Mouse (Mus musculus): Measurements from ENCODE around the gene Mdfic. TPM values are rescaled to one million over a fixed set of nuclear protein-coding genes. Genes with fewer than 3 reads are reported as not detected.

The Mdfic gene
- polyA plus RNA-seq, 1 experiment from 2014 or later = 6.3 TPM

DNA sequence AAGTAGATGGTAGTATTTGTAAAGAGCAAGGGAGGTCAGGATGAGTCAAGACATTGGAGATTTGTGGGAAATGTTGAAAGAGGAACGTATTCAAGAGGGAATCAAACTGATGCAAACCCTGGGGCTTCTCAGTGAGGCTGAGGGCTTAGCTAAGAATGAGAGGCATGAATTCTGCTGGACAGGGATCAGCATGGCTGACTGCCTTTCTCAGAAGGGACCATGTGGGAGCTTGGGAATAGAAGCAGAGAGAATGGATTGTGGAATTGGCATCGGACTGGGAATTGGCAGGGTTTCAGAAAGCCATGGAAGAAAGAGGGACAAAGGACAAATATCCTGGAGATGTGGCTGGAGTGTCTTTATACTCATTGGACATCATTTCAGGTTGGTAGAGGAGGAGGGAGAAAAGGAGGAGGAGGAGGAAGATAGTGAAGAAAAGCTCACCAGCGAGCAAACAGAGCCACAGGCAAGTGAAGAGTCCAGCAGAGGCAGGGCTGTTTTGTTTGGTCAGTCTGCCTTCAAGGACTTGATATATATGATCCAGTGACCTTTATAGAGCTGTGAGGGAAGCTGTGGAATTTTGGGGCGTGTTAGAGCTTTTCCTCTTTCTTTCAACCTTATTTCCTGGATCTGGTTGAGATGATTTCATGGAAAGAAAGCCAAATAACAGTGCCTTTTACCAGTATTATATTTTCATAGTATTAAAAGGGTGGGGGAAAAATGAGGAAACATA, 7.4 kb downstream of the Mdfic start:
- 0 out of 2 replicates have a peak overlapping the region, but pooled peaks have one; percentile 22 for H3K27ac ChIP-seq
- no peak overlapping the region for H3K4me3 ChIP-seq
- no peaks in the 10 kb centered on the region for H3K36me3 ChIP-seq
- no peaks in the 10 kb centered on the region for H3K9me3 ChIP-seq
- 69% methylated on average over 4 of the region's 4 CpGs for WGBS
- H3K27me3 ChIP-seq (ENCODE audit: insufficient read depth, poor library complexity, severe bottlenecking) = no peaks in the 10 kb centered on the region
- no peak for DNase-seq (ENCODE audit: low spot score)
- H3K4me1 ChIP-seq = 0 out of 2 replicates have a peak, but pooled peaks cover 13% of the 10 kb centered on the region

DNA sequence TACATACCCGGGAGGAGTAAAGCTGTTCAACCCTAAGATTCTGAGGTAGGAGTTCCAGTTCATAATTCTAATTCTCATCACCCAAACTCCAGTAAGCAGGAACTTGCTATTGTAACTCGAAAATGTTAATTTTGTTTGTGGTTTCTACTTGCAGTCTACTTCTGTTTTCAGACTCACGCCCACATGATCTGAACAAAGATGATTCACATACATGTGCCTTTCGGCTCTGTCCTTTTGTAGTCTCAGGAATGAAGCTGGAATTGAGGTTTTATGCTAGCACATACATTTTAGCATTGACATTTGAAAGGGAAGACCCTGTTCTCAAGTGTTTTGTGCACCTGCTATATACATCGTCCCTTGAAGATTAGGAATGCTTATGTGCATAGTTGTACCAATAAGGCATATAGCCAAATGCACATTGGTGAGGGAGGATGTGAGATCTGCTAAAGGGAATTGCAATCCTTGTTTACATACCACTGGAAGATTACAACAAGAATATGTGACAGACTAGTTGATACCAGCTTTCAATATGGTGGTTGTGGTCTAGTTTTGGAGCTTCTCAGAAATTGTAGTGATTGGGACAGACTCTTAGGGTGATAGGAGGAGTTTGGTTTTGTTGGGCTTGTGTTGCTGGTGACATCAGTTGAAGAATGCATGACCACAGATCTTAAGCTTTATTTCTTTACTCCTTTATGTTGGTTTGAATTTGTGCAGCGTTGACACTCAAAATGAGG, 8.6 kb downstream of the Mdfic start:
- H3K36me3 ChIP-seq = no peaks in the 10 kb centered on the region
- H3K4me3 ChIP-seq = no peak overlapping the region
- H3K4me1 ChIP-seq = 0 out of 2 replicates have a peak, but pooled peaks cover 10% of the 10 kb centered on the region
- 84% methylated on average over 6 of the region's 6 CpGs for WGBS
- H3K27me3 ChIP-seq (ENCODE audit: insufficient read depth, poor library complexity, severe bottlenecking) = no peaks in the 10 kb centered on the region
- no peak overlapping the region for H3K27ac ChIP-seq
- no peak for DNase-seq (ENCODE audit: low spot score)
- no peaks in the 10 kb centered on the region for H3K9me3 ChIP-seq

DNA sequence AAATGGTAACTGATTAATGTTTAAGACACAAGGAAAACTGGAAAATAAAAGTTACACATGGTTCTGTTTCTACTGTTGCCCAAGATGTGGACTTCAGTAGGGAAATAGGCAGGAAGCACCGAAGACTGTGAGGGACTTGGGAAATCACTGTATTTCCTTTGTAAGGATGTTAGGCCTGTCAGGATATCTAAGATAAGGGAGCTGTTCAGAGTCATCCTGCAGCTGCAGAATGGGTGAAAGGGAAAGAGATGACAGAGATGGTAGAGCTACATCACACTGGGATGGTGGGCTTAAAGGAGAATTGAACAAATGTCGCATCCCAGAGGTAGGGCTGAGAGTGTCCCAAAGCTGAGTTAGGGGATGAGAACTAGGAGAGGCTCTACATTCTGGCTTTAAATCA, 9.8 kb downstream of the Mdfic start:
- Histone ChIP-seq H3K27me3 (ENCODE audit: insufficient read depth, poor library complexity, severe bottlenecking) (no peaks in the 10 kb centered on the region), H3K4me3 (no peak overlapping the region), H3K36me3 (no peaks in the 10 kb centered on the region), H3K4me1 (0 out of 2 replicates have a peak, but pooled peaks cover 10% of the 10 kb centered on the region), H3K9me3 (no peaks in the 10 kb centered on the region), H3K27ac (no peak overlapping the region)
- 67% methylated on average over 2 of the region's 2 CpGs for WGBS
- no peak for DNase-seq (ENCODE audit: low spot score)

GRCm38 (mm10) chr6:15730666-15731065, 10.2 kb downstream of the Mdfic start:
- no peak for DNase-seq (ENCODE audit: low spot score)
- H3K4me1 ChIP-seq = 0 out of 2 replicates have a peak, but pooled peaks cover 10% of the 10 kb centered on the region
- no peaks in the 10 kb centered on the region for H3K36me3 ChIP-seq
- H3K4me3 ChIP-seq = no peak overlapping the region
- WGBS = 80% methylated on average over 4 of the region's 4 CpGs
- H3K27me3 ChIP-seq (ENCODE audit: insufficient read depth, poor library complexity, severe bottlenecking) = no peaks in the 10 kb centered on the region
- H3K9me3 ChIP-seq = no peaks in the 10 kb centered on the region
- H3K27ac ChIP-seq = no peak overlapping the region

DNA sequence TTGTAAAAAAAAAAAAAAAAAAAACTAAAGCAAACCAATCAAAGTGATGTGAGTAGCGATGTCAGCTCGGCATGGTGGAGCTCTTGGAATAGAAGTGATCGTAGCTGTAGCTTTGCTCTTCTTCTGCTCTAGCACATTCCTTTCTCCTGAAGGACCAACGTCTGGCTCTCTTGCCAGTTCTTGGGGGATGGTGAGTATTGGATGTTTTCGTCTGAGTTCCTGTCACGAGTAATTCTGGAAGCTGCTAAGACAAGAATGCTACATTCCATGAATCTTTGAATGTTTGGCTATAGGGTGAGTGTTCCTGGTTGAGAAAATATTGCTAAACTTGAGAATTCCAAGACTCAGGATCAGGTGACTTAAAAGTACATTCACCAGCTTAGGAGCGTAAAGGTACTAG, 11.0 kb downstream of the Mdfic start:
- no peak overlapping the region for H3K4me3 ChIP-seq
- 55% methylated on average over 7 of the region's 7 CpGs for WGBS
- DNase-seq (ENCODE audit: low spot score) = no peak
- H3K27me3 ChIP-seq (ENCODE audit: insufficient read depth, poor library complexity, severe bottlenecking) = no peaks in the 10 kb centered on the region
- H3K9me3 ChIP-seq = no peaks in the 10 kb centered on the region
- H3K27ac ChIP-seq = no peak overlapping the region
- 0 out of 2 replicates have a peak, but pooled peaks cover 10% of the 10 kb centered on the region for H3K4me1 ChIP-seq
- H3K36me3 ChIP-seq = no peaks in the 10 kb centered on the region

DNA sequence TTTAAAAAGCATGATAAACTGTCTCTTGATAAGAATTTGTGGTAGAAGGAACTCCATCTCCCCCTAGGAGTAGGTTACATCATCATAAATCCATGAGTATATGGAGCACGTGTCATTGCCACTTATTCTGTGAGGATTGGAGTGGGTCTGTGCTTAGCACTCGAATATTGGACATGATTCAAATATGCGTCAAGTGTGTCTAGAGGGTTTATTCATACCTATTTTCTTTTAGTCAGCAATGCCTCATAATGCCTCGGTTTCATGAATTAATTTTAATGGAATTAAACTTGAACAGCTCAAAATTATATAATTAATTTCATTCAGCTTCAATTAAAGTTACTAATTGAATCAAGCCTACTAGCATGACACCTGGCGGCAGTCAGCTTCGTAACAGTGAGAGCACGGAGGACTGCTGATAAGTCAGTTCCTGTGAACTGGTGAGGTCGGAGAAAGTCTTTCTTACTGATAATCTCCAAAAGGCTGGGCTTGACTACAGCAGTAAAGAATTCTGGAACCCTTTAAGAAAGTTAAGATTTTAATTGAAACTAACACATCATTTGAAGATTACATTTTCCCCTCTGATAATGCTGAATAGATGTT, 17.0 kb downstream of the Mdfic start:
- DNase-seq (ENCODE audit: low spot score) = no peak
- WGBS = 39% methylated on average over 8 of the region's 8 CpGs
- H3K9me3 ChIP-seq = no peaks in the 10 kb centered on the region
- no peak overlapping the region for H3K4me3 ChIP-seq
- H3K36me3 ChIP-seq = 0 out of 2 replicates have a peak, but pooled peaks cover 2% of the 10 kb centered on the region
- peaks cover 7% of the 10 kb centered on the region for H3K4me1 ChIP-seq
- no peaks in the 10 kb centered on the region for H3K27me3 ChIP-seq (ENCODE audit: insufficient read depth, poor library complexity, severe bottlenecking)
- no peak overlapping the region for H3K27ac ChIP-seq

- DNase-seq (ENCODE audit: low spot score) = no peak
- Histone ChIP-seq H3K9me3 (no peaks in the 10 kb centered on the region), H3K27me3 (ENCODE audit: insufficient read depth, poor library complexity, severe bottlenecking) (no peaks in the 10 kb centered on the region), H3K4me3 (no peak overlapping the region), H3K36me3 (0 out of 2 replicates have a peak, but pooled peaks cover 2% of the 10 kb centered on the region), H3K4me1 (peaks cover 15% of the 10 kb centered on the region), H3K27ac (no peak overlapping the region)
- 44% methylated on average over 5 of the region's 5 CpGs for WGBS
Measured at GRCm38 (mm10) chr6:15738331-15738943, 18.0 kb downstream of the Mdfic start.

DNA sequence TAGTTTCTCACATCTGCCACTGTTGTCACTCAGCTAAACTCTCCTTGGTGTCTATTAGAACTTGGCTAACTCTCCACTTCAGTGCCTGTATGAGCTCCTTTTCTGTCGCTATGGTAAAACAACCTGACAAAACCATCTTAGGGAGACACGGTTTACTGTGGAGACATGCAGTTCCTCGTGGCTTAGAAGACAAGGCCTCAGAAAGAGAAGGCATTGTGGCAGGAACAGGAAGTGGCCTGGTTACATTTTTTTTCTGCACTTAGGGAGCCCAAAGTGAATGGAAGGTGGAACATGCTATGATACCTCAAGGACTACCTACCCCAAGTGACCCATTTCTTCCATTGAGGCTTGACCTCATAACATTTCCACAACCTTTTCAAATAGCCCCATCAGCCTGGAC, 18.7 kb downstream of the Mdfic start:
- WGBS = 71% methylated on average over 3 of the region's 3 CpGs
- peaks cover 20% of the 10 kb centered on the region for H3K4me1 ChIP-seq

DNA sequence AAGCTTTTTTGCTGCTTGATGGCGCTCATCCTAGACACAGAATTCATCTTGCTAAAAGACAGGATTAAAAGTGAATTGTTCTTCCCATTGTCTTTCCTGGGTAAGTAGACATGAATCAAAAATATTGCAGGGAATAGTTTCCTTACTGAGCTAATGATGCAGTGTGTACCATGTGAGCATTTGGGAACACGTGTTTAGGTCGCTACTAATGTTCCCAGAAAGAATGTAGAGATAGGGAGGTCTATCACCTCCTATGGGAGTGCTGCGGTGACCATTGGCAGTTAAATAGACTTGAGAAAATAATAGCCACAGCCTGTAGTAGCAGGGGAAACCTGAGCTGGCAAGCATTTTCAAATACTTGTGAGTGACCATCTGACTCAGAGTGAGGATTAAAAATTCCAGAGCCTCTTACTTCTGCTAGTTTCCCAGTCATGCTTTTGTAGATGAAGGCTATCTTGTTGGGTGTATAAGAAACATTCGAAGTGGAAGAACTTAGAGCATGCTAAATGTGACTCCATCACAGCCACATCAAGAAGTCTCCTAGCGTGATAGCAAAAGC, 22.2 kb downstream of the Mdfic start:
- Histone ChIP-seq H3K36me3 (0 out of 2 replicates have a peak, but pooled peaks cover 3% of the 10 kb centered on the region), H3K27ac (peak overlapping the region; percentile 62; the same call in 1 of the 2 replicates), H3K4me1 (peaks cover 13% of the 10 kb centered on the region), H3K4me3 (no peak overlapping the region), H3K27me3 (ENCODE audit: insufficient read depth, poor library complexity, severe bottlenecking) (no peaks in the 10 kb centered on the region), H3K9me3 (no peaks in the 10 kb centered on the region)
- DNase-seq (ENCODE audit: low spot score) = no peak
- WGBS = 70% methylated on average over 6 of the region's 6 CpGs

More for the DNA sequence above, 18.7 kb downstream of the Mdfic start:
- H3K27me3 ChIP-seq (ENCODE audit: insufficient read depth, poor library complexity, severe bottlenecking) = no peaks in the 10 kb centered on the region
- no peak overlapping the region for H3K4me3 ChIP-seq
- no peaks in the 10 kb centered on the region for H3K9me3 ChIP-seq
- H3K27ac ChIP-seq = no peak overlapping the region
- 0 out of 2 replicates have a peak, but pooled peaks cover 2% of the 10 kb centered on the region for H3K36me3 ChIP-seq
- DNase-seq (ENCODE audit: low spot score) = no peak

GRCm38 (mm10) chr6:15743291-15743792, 22.9 kb downstream of the Mdfic start:
- Histone ChIP-seq H3K4me3 (no peak overlapping the region), H3K4me1 (peaks cover 13% of the 10 kb centered on the region), H3K9me3 (no peaks in the 10 kb centered on the region), H3K27ac (peak overlapping the region; percentile 62), H3K27me3 (ENCODE audit: insufficient read depth, poor library complexity, severe bottlenecking) (no peaks in the 10 kb centered on the region), H3K36me3 (0 out of 2 replicates have a peak, but pooled peaks cover 6% of the 10 kb centered on the region)
- no peak for DNase-seq (ENCODE audit: low spot score)
- WGBS = 51% methylated on average over 8 of the region's 8 CpGs

GRCm38 (mm10) chr6:15743793-15744192, 23.3 kb downstream of the Mdfic start:
- Histone ChIP-seq H3K27ac (peak overlapping the region; percentile 62; the same call in 1 of the 2 replicates), H3K4me3 (no peak overlapping the region), H3K9me3 (no peaks in the 10 kb centered on the region), H3K27me3 (ENCODE audit: insufficient read depth, poor library complexity, severe bottlenecking) (no peaks in the 10 kb centered on the region), H3K4me1 (peaks cover 13% of the 10 kb centered on the region; the same call in 1 of the 2 replicates), H3K36me3 (0 out of 2 replicates have a peak, but pooled peaks cover 6% of the 10 kb centered on the region)
- WGBS = 64% methylated on average over 6 of the region's 6 CpGs
- DNase-seq (ENCODE audit: low spot score) = no peak

DNA sequence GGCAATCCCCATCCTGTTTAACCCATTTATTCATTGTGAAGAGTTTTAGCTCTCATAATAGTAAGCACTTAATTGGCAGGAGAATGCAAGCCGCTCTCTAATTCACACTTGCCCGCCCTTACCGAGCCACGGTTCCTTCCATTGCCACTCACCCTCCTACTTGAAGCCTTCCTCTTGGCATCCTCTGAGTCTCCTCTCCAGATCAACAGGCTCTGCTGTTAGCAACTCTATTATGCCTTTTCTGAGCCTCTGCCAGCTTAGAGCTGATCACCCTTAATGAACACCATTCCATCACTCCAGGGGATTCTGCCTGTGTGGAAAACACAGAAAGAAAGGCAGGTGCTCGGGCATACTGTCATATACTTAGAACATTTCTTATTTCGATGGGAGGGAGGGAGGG, 24.9 kb downstream of the Mdfic start:
- Histone ChIP-seq H3K9me3 (no peaks in the 10 kb centered on the region), H3K27ac (no peak overlapping the region), H3K4me3 (no peak overlapping the region), H3K4me1 (peaks cover 13% of the 10 kb centered on the region; the same call in 1 of the 2 replicates), H3K36me3 (0 out of 2 replicates have a peak, but pooled peaks cover 6% of the 10 kb centered on the region), H3K27me3 (ENCODE audit: insufficient read depth, poor library complexity, severe bottlenecking) (no peaks in the 10 kb centered on the region)
- no peak for DNase-seq (ENCODE audit: low spot score)
- 81% methylated on average over 6 of the region's 6 CpGs for WGBS
